In genomic region chr12:79190931-79191673, GRCm38 (mm10) we compare ENCODE assay signal across 8 mouse cellular contexts. TPM values are rescaled to one million over a fixed set of nuclear protein-coding genes. Genes with fewer than 3 reads are reported as not detected.
DNase-seq lines count a peak whose midpoint lies in the region; ATAC-seq and TF ChIP-seq lines count a peak whose summit lies in the region.

No protein-coding gene starts in this region.

- intact Hi-C loops in heart, adult 2 months (cut with DNase I), result loop anchor here (5.0 kb wide), 1 partner anchor 71 kb away; no protein-coding TSS in a partner anchor

- ATAC-seq in kidney, embryonic 14.5 days (ENCODE audit: low FRiP score, low TSS enrichment), result peak; percentile 92
- peak; percentile 68 for ATAC-seq in monocyte, adult 5-6 weeks (replicated peaks; ENCODE audit: insufficient number of reproducible peaks, low FRiP score, low TSS enrichment, poor library complexity, severe bottlenecking)
- ATAC-seq in stomach, embryonic 14.5 days (ENCODE audit: insufficient number of reproducible peaks, insufficient read depth, low FRiP score, low read depth), result peak; percentile 91

- H3K4me1 ChIP-seq in heart, adult 2 months (ENCODE audit: control insufficient read depth, insufficient read depth, low read length), result peaks cover 3% of the 10 kb centered on the region
- peaks cover 5% of the 10 kb centered on the region; the same call in 1 of the 2 replicates for H3K4me1 ChIP-seq in kidney, embryonic 14.5 days (ENCODE audit: control insufficient read depth, insufficient read depth, low read length)
- peaks cover 11% of the 10 kb centered on the region for H3K4me1 ChIP-seq in liver, adult 2 months (ENCODE audit: control insufficient read depth, insufficient read depth, low read length)
- peaks cover 6% of the 10 kb centered on the region; the same call in 1 of the 2 replicates for H3K4me1 ChIP-seq in stomach, embryonic 14.5 days (ENCODE audit: control insufficient read depth, insufficient read depth, low read length)

- 3% methylated on average over 18 of the region's 18 CpGs for WGBS in heart, adult 2 months
- WGBS in kidney, embryonic 14.5 days, result under 1% methylated on average over 18 of the region's 18 CpGs
- WGBS in liver, adult 2 months, result 2% methylated on average over 18 of the region's 18 CpGs
- under 1% methylated on average over 18 of the region's 18 CpGs for WGBS in stomach, embryonic 14.5 days

- no peaks in the 10 kb centered on the region for H3K9me3 ChIP-seq in kidney, embryonic 14.5 days (ENCODE audit: control insufficient read depth, low read length)
- no peaks in the 10 kb centered on the region for H3K9me3 ChIP-seq in stomach, embryonic 14.5 days (ENCODE audit: control insufficient read depth, low read depth, low read length)

- H3K27me3 ChIP-seq in heart, adult 2 months (ENCODE audit: control insufficient read depth, insufficient read depth, low read length), result no peaks in the 10 kb centered on the region
- H3K27me3 ChIP-seq in kidney, embryonic 14.5 days (ENCODE audit: control insufficient read depth, insufficient read depth, low read length), result no peaks in the 10 kb centered on the region
- no peaks in the 10 kb centered on the region for H3K27me3 ChIP-seq in liver, adult 2 months (ENCODE audit: control insufficient read depth, insufficient read depth, low read length)
- no peaks in the 10 kb centered on the region for H3K27me3 ChIP-seq in stomach, embryonic 14.5 days (ENCODE audit: control insufficient read depth, insufficient read depth, low read length)

- peak overlapping the region; percentile 64 for H3K9ac ChIP-seq in heart, adult 2 months (ENCODE audit: low read depth, low read length)
- H3K9ac ChIP-seq in kidney, embryonic 14.5 days (ENCODE audit: low read depth, low read length), result peak overlapping the region; percentile 64
- peak overlapping the region; percentile 56 for H3K9ac ChIP-seq in liver, adult 2 months (ENCODE audit: low read depth, low read length)
- H3K9ac ChIP-seq in stomach, embryonic 14.5 days (replicated peaks; ENCODE audit: low read depth, low read length), result peak overlapping the region; percentile 31; the same call in 1 of the 2 replicates

- H3K4me2 ChIP-seq in kidney, embryonic 14.5 days (replicated peaks; ENCODE audit: low read depth, low read length), result peak overlapping the region; percentile 62
- H3K4me2 ChIP-seq in stomach, embryonic 14.5 days (replicated peaks; ENCODE audit: low read depth, low read length), result peak overlapping the region; percentile 67

- H3K27ac ChIP-seq in heart, adult 2 months, result no peak overlapping the region
- H3K27ac ChIP-seq in kidney, embryonic 14.5 days (ENCODE audit: low read depth, low read length), result 0 out of 2 replicates have a peak overlapping the region, but pooled peaks have one; percentile 18
- peak overlapping the region; percentile 71 for H3K27ac ChIP-seq in liver, adult 2 months (replicated peaks; ENCODE audit: insufficient read depth, low read depth, low read length)
- peak overlapping the region; percentile 28; the same call in 1 of the 2 replicates for H3K27ac ChIP-seq in stomach, embryonic 14.5 days (ENCODE audit: low read length)

- no peak for TF ChIP-seq EP300 in heart, adult 2 months (IDR thresholded peaks at IDR 0.05; ENCODE audit: insufficient read depth, low read depth, low read length)

- no peak for TF ChIP-seq CTCF in heart, adult 2 months (IDR thresholded peaks at IDR 0.05)
- TF ChIP-seq CTCF in liver, adult 2 months (IDR thresholded peaks at IDR 0.05; ENCODE audit: low read depth, low read length), result no peak

- no peak for TF ChIP-seq POLR2A in heart, adult 2 months (IDR thresholded peaks at IDR 0.05; ENCODE audit: insufficient read depth, low read depth, low read length)
- TF ChIP-seq POLR2A in liver, adult 2 months (IDR thresholded peaks at IDR 0.05; ENCODE audit: extremely low read depth, insufficient read depth, low read length), result no peak

- peak; percentile 93 for DNase-seq in A20 (ENCODE audit: low read depth, low spot score)
- peak; percentile 69 to 86 for DNase-seq in adrenal gland, adult (ENCODE audit: inconsistent age in 2 of 2, low spot score in 1 of 2)
- DNase-seq in embryo, embryonic 11 days, result peak; percentile 88
- DNase-seq in heart, adult 2 months, result peak; percentile 27 to 42
- peak; percentile 94 for DNase-seq in liver, adult 2 months (ENCODE audit: extremely low read depth, low read depth, low spot score)

- H3K79me2 ChIP-seq in heart, adult 2 months (replicated peaks; ENCODE audit: control insufficient read depth, insufficient read depth, low read length), result no peaks in the 10 kb centered on the region
- peaks cover 5% of the 10 kb centered on the region; the same call in 1 of the 2 replicates for H3K79me2 ChIP-seq in liver, adult 2 months (ENCODE audit: control insufficient read depth, insufficient read depth, low read length)

- no peaks in the 10 kb centered on the region; the same call in 1 of the 2 replicates for H3K36me3 ChIP-seq in heart, adult 2 months (ENCODE audit: control insufficient read depth, insufficient read depth, low read length)
- peaks cover 24% of the 10 kb centered on the region; the same call in 1 of the 2 replicates for H3K36me3 ChIP-seq in kidney, embryonic 14.5 days (ENCODE audit: control insufficient read depth, insufficient read depth, low read length)
- peaks cover 21% of the 10 kb centered on the region for H3K36me3 ChIP-seq in liver, adult 2 months (ENCODE audit: control insufficient read depth, insufficient read depth, low read length)
- H3K36me3 ChIP-seq in stomach, embryonic 14.5 days (ENCODE audit: control insufficient read depth, insufficient read depth, low read length), result peaks cover 21% of the 10 kb centered on the region

- peak overlapping the region; percentile 63 for H3K4me3 ChIP-seq in heart, adult 2 months
- peak overlapping the region; percentile 65 for H3K4me3 ChIP-seq in kidney, embryonic 14.5 days (ENCODE audit: low read length)
- H3K4me3 ChIP-seq in liver, adult 2 months (ENCODE audit: insufficient read depth, low read depth, low read length), result peak overlapping the region; percentile 76
- H3K4me3 ChIP-seq in stomach, embryonic 14.5 days (ENCODE audit: low read depth, low read length), result peak overlapping the region; percentile 55

RNA-seq across cellular contexts. Expression of gene Rdh11, which starts 1.0 kb away (rescaled TPM):
- 1 to 10 TPM; 2.3 to 3.2 TPM for total RNA-seq in heart, adult 2 months (2021)
- 1.6 and 4.2 TPM in 2 replicates for polyA plus RNA-seq in heart, adult 2 months (2012; rRNA removed)
- polyA plus RNA-seq in kidney, embryonic 14.5 days (2014; fragmentation: Nextera tagmentation; extraction: Ambion mirVana), result 16.6 and 27.2 TPM in 2 replicates
- 53.1 and 60.5 TPM in 2 replicates for total RNA-seq in liver, adult 2 months (2014; rRNA removed)
- polyA plus RNA-seq in liver, adult 2 months (2012; rRNA removed), result 37.9 and 46.4 TPM in 2 replicates
- total RNA-seq in monocyte, adult 5-6 weeks (2017), result 12.8 to 17.7 TPM (median 13.6 TPM) in 3 replicates
- 29.1 and 30.4 TPM in 2 replicates for polyA plus RNA-seq in stomach, embryonic 14.5 days (2014; fragmentation: Nextera tagmentation; extraction: Ambion mirVana)

RNA-seq across cellular contexts. Expression of gene Rdh12, which starts 17.6 kb away (rescaled TPM):
- under 1 TPM in 1 of 2 experiments, not detected in 1; 0.37 TPM for total RNA-seq in heart, adult 2 months (2021)
- 0.67 and 0.72 TPM in 2 replicates for polyA plus RNA-seq in heart, adult 2 months (2012; rRNA removed)
- polyA plus RNA-seq in kidney, embryonic 14.5 days (2014; fragmentation: Nextera tagmentation; extraction: Ambion mirVana), result 2.2 and 3.3 TPM in 2 replicates
- not detected in 2 replicates for total RNA-seq in liver, adult 2 months (2014; rRNA removed)
- not detected in 2 replicates for polyA plus RNA-seq in liver, adult 2 months (2012; rRNA removed)
- total RNA-seq in monocyte, adult 5-6 weeks (2017), result 5.2 to 7.9 TPM (median 5.2 TPM) in 3 replicates
- 5.0 and 5.6 TPM in 2 replicates for polyA plus RNA-seq in stomach, embryonic 14.5 days (2014; fragmentation: Nextera tagmentation; extraction: Ambion mirVana)

RNA-seq across cellular contexts. Expression of gene Vti1b, which starts 18.6 kb away (rescaled TPM):
- total RNA-seq in heart, adult 2 months (2021), result 100 to 1,000 TPM; 100 to 103 TPM
- polyA plus RNA-seq in heart, adult 2 months (2012; rRNA removed), result 37.3 and 47.7 TPM in 2 replicates
- polyA plus RNA-seq in kidney, embryonic 14.5 days (2014; fragmentation: Nextera tagmentation; extraction: Ambion mirVana), result 77.5 and 80.4 TPM in 2 replicates
- 57.1 and 70.7 TPM in 2 replicates for total RNA-seq in liver, adult 2 months (2014; rRNA removed)
- polyA plus RNA-seq in liver, adult 2 months (2012; rRNA removed), result 29.9 and 34.6 TPM in 2 replicates
- 199 to 253 TPM (median 246 TPM) in 3 replicates for total RNA-seq in monocyte, adult 5-6 weeks (2017)
- polyA plus RNA-seq in stomach, embryonic 14.5 days (2014; fragmentation: Nextera tagmentation; extraction: Ambion mirVana), result 83.6 and 85.1 TPM in 2 replicates

Comparison
In these comparisons a context has a peak if more than half of its experiments do, and no peak if none do; other contexts are left out.
1. DNase-seq: peak in every context shown above with its lines; median percentile 94 in liver, adult 2 months; 93 in A20; 88 in embryo, embryonic 11 days; 78 in adrenal gland, adult; 34 in heart, adult 2 months.